Mouse (Mus musculus): ENCODE results near the gene Mta2. TPM values are rescaled to one million over a fixed set of nuclear protein-coding genes. Genes with fewer than 3 reads are reported as not detected.
A peak's percentile ranks its signal among the peaks of the same experiment; 100 is the strongest.

Gene Mta2
- total and polyA plus RNA-seq, 3 experiments, result 116 to 171 (median 167) TPM

DNA sequence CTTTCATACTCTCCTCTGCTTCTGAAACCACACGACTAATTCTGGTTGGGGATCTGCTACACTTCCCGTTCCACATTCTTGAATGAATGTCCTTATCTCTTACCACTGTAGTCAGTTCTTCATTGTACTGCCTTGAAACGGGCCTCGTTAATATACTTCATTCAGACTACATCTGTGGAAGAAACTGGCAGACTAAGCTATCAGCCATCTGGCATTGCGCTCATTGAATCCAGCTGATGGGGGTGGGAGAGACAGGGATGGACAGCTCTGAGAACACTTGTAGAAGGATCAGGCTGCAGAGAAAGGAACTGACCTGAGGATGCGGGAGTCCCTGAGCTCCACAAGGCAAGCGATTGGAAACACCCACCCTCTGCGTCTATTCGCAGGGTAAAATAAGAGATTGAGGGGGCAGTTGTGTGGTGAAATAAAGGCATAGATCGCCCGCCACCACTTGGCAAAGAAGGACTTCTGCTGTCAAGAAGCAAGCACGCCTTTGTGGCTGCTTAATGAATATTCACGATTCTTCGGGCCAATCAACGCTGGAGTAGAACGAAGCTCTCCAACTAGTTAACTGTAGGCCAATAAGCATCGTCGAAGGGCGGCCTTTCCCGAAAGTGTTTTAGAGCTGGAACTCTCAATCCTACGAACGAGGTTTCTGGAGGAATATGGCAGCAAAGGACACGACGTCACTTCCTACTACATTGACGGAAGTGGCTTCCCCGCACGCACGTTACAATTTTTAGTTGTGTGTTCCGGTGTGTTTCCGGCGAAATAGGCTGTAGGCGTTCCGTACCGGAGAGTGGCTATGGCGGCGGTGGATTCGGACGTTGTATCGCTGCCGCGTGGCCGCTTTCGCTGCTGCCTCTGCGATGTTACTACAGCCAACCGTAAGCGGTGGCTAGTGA is 11.7 kb downstream of the Mta2 start, which contains the start of gene Tut1 (continued):
- TF ChIP-seq MYC (IDR thresholded peaks at IDR 0.05; ENCODE audit: low read depth, low read length), result peak; percentile 97
- TF ChIP-seq MXI1 (IDR thresholded peaks at IDR 0.05; ENCODE audit: low read depth, low read length), result peak; percentile 98
- peak; percentile 33 for TF ChIP-seq SMC3 (IDR thresholded peaks at IDR 0.05; ENCODE audit: low read depth, low read length)
- TF ChIP-seq ETS1 (IDR thresholded peaks at IDR 0.05; ENCODE audit: low read depth, low read length), result peak; percentile 72
- no peak; the same call in 1 of the 2 replicates for TF ChIP-seq MYB (IDR thresholded peaks at IDR 0.05; ENCODE audit: low read depth, low read length)
- TF ChIP-seq KAT2A (conservative IDR thresholded peaks at IDR 0.05; ENCODE audit: low read depth, low read length), result peak; percentile 85
- TF ChIP-seq JUND (IDR thresholded peaks at IDR 0.05; ENCODE audit: low read depth, low read length), result no peak; the same call in 1 of the 2 replicates
- peak; percentile 92 for TF ChIP-seq MAX (IDR thresholded peaks at IDR 0.05; ENCODE audit: low read length)
- peak; percentile 60 for TF ChIP-seq TCF12 (IDR thresholded peaks at IDR 0.05; ENCODE audit: low read depth, low read length)
- TF ChIP-seq POLR2AphosphoS5 (IDR thresholded peaks at IDR 0.05; ENCODE audit: borderline replicate concordance, low read depth, low read length), result no peak
- peak; percentile 32; the same call in 1 of the 2 replicates for TF ChIP-seq CHD1 (IDR thresholded peaks at IDR 0.05; ENCODE audit: low read depth, low read length)
- no peak for TF ChIP-seq NRF1 (IDR thresholded peaks at IDR 0.05; ENCODE audit: insufficient read depth, low read depth, low read length, poor library complexity, severe bottlenecking)
- 0 out of 2 replicates have a peak, but pooled peaks have one; percentile 22 for TF ChIP-seq RCOR1 (IDR thresholded peaks at IDR 0.05; ENCODE audit: low read depth, low read length)

DNA sequence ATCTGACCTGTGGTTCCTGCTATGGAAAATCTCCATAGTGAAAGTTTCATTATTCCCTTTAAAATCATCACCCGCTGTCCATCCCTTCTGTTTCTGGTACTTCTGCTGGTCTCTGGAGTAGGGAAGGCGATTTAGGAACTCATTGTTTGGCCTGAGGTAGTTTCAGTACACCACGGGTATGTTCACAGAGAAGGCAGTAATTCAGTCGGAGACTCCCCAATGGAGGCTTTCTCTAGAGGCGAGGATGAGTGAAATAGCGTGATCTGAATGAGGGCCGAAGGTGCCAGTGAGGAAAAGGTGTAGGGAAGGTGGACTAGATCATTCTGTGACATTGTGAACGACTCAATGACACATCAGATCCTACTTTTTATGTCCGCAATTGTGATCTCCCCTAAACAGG is 12.5 kb downstream of the Mta2 start:
- H3K4me3 ChIP-seq (ENCODE audit: control insufficient read depth in 1 of 2, insufficient read depth in 1 of 2, low read depth in 2 of 2, low read length in 2 of 2), result peak overlapping the region; percentile 67 to 81
- no peak for TF ChIP-seq CHD1 (IDR thresholded peaks at IDR 0.05; ENCODE audit: low read depth, low read length)
- TF ChIP-seq USF2 (IDR thresholded peaks at IDR 0.05; ENCODE audit: borderline replicate concordance in 1 of 2, insufficient read depth in 1 of 2, low read depth in 1 of 2, low read length in 2 of 2), result no peak
- TF ChIP-seq SMC3 (IDR thresholded peaks at IDR 0.05; ENCODE audit: low read depth, low read length), result no peak
- TF ChIP-seq TBP (IDR thresholded peaks at IDR 0.05; ENCODE audit: low read depth, low read length), result no peak
- no peak for TF ChIP-seq POLR2A (IDR thresholded peaks at IDR 0.05; ENCODE audit: control insufficient read depth in 1 of 2, insufficient read depth in 1 of 2, low read depth in 1 of 2, low read length in 2 of 2, poor library complexity in 1 of 2)
- TF ChIP-seq ELF1 (IDR thresholded peaks at IDR 0.05; ENCODE audit: low read depth, low read length), result no peak
- TF ChIP-seq MEF2A (IDR thresholded peaks at IDR 0.05; ENCODE audit: extremely low read depth, insufficient replicate concordance, low read depth, low read length, poor library complexity, severe bottlenecking), result no peak
- no peak for TF ChIP-seq USF1 (IDR thresholded peaks at IDR 0.05; ENCODE audit: low read depth, low read length)
- TF ChIP-seq NRF1 (IDR thresholded peaks at IDR 0.05; ENCODE audit: insufficient read depth, low read depth, low read length, poor library complexity, severe bottlenecking), result no peak
- TF ChIP-seq MAZ (IDR thresholded peaks at IDR 0.05; ENCODE audit: low read depth, low read length), result no peak
- no peak for TF ChIP-seq CTCF (IDR thresholded peaks at IDR 0.05 in 2 of 3, conservative IDR thresholded peaks at IDR 0.05 in 1 of 3; ENCODE audit: control insufficient read depth in 1 of 3, insufficient read depth in 1 of 3, low read depth in 2 of 3, low read length in 3 of 3, poor library complexity in 1 of 3, severe bottlenecking in 1 of 3)
- no peak for TF ChIP-seq ZMIZ1 (IDR thresholded peaks at IDR 0.05; ENCODE audit: low read depth, low read length)
- TF ChIP-seq MYB (IDR thresholded peaks at IDR 0.05; ENCODE audit: low read depth, low read length), result no peak
- peak overlapping the region; percentile 83 for H3K9ac ChIP-seq (ENCODE audit: control insufficient read depth, low read depth, low read length, poor library complexity, severe bottlenecking)
- peaks cover 9 to 25% of the 10 kb centered on the region in 2 experiments for H3K4me1 ChIP-seq (ENCODE audit: control insufficient read depth in 1 of 2, insufficient read depth in 2 of 2, low read length in 2 of 2)
- peaks cover 37% of the 10 kb centered on the region for H3K79me2 ChIP-seq (ENCODE audit: control insufficient read depth, insufficient read depth, low read length, poor library complexity)
- no peaks in the 10 kb centered on the region for H3K9me3 ChIP-seq (replicated peaks; ENCODE audit: insufficient read depth, low read length)
- H3K27me3 ChIP-seq (ENCODE audit: control insufficient read depth in 1 of 2, insufficient read depth in 2 of 2, low read length in 2 of 2), result no peaks in the 10 kb centered on the region
- peak; percentile 43 for DNase-seq (ENCODE audit: low read depth, low spot score)
- peak overlapping the region; percentile 82 for H3K27ac ChIP-seq (ENCODE audit: control insufficient read depth, low read depth, low read length)
- peaks cover 22 to 47% of the 10 kb centered on the region in 2 experiments for H3K36me3 ChIP-seq (ENCODE audit: control insufficient read depth in 1 of 2, insufficient read depth in 2 of 2, low read length in 2 of 2)
